Mouse (Mus musculus): Measurements from ENCODE around the gene Xcr1.

The Xcr1 gene

GRCm38 (mm10) chr9:123814326-123814725, 47.5 kb downstream of the Xcr1 start:
- DNase-seq, result no peak

- no peak for DNase-seq
Measured at GRCm38 (mm10) chr9:123811831-123812230, 50.0 kb downstream of the Xcr1 start.

- DNase-seq, result no peak
Measured at GRCm38 (mm10) chr9:123808583-123808982, 53.2 kb downstream of the Xcr1 start.

GRCm38 (mm10) chr9:123806267-123806666, 55.6 kb downstream of the Xcr1 start, which contains the start of gene Cxcr6:
Gene Cxcr6 (plus strand): TSS chr9:123806475.
- DNase-seq, result no peak

- DNase-seq, result no peak
Measured at GRCm38 (mm10) chr9:123805241-123805640, 56.6 kb downstream of the Xcr1 start.

- DNase-seq, result no peak
Measured at GRCm38 (mm10) chr9:123802896-123803295, 58.9 kb downstream of the Xcr1 start.

- no peak for DNase-seq
Measured at GRCm38 (mm10) chr9:123802421-123802820, 59.4 kb downstream of the Xcr1 start.

All from lung, postnatal 14 days (tissue).